In genomic region chr7:127021563-127022527, GRCm38 (mm10) we compare ENCODE assay signal across 8 mouse cellular contexts. TPM values are rescaled to one million over a fixed set of nuclear protein-coding genes. Genes with fewer than 3 reads are reported as not detected.
DNase-seq lines count a peak whose midpoint lies in the region; ATAC-seq and TF ChIP-seq lines count a peak whose summit lies in the region.

No protein-coding gene starts in this region.

- H3K27ac ChIP-seq in liver, embryonic 11.5 days (ENCODE audit: low read depth, low read length) = peak overlapping the region; percentile 64; the same call in 1 of the 2 replicates
- H3K27ac ChIP-seq in embryonic facial prominence, embryonic 12.5 days = peak overlapping the region; percentile 90
- H3K27ac ChIP-seq in hindbrain, embryonic 15.5 days (replicated peaks) = peak overlapping the region; percentile 81

- H3K79me2 ChIP-seq in myocyte (ENCODE audit: control insufficient read depth, insufficient read depth) = peaks cover 20% of the 10 kb centered on the region

- H3K4me2 ChIP-seq in liver, embryonic 11.5 days = peak overlapping the region; percentile 99
- peak overlapping the region; percentile 97 for H3K4me2 ChIP-seq in embryonic facial prominence, embryonic 12.5 days (replicated peaks)
- peak overlapping the region; percentile 89 for H3K4me2 ChIP-seq in hindbrain, embryonic 15.5 days
- H3K4me2 ChIP-seq in myocyte (ENCODE audit: low read depth) = no peak overlapping the region

- peaks cover 57% of the 10 kb centered on the region for H3K4me1 ChIP-seq in liver, embryonic 11.5 days (replicated peaks; ENCODE audit: control insufficient read depth, insufficient read depth, low read length)
- peaks cover 73% of the 10 kb centered on the region for H3K4me1 ChIP-seq in embryonic facial prominence, embryonic 12.5 days
- H3K4me1 ChIP-seq in hindbrain, embryonic 15.5 days (replicated peaks) = peaks cover 75% of the 10 kb centered on the region

- no peak for DNase-seq in liver, embryonic 11.5 days (ENCODE audit: low spot score)
- no peak for DNase-seq in liver
- no peak for DNase-seq in adrenal gland, adult 2 months
- DNase-seq in frontal cortex, postnatal 25 days (ENCODE audit: low spot score in 2 of 2) = no peak

- peak overlapping the region; percentile 45 for H3K4me3 ChIP-seq in liver, embryonic 11.5 days (ENCODE audit: low read depth, low read length)
- H3K4me3 ChIP-seq in embryonic facial prominence, embryonic 12.5 days = peak overlapping the region; percentile 50
- H3K4me3 ChIP-seq in hindbrain, embryonic 15.5 days = peak overlapping the region; percentile 44
- H3K4me3 ChIP-seq in myocyte = no peak overlapping the region

- peaks cover 31% of the 10 kb centered on the region for H3K36me3 ChIP-seq in liver, embryonic 11.5 days (ENCODE audit: control insufficient read depth, insufficient read depth, low read length)
- H3K36me3 ChIP-seq in embryonic facial prominence, embryonic 12.5 days = peaks cover 30% of the 10 kb centered on the region
- H3K36me3 ChIP-seq in hindbrain, embryonic 15.5 days = peaks cover 14% of the 10 kb centered on the region
- H3K36me3 ChIP-seq in myocyte (ENCODE audit: control insufficient read depth, insufficient read depth) = peaks cover 11% of the 10 kb centered on the region

- WGBS in liver, embryonic 11.5 days = 45% methylated on average over 5 of the region's 5 CpGs
- 35% methylated on average over 5 of the region's 5 CpGs for WGBS in embryonic facial prominence, embryonic 12.5 days
- 36% methylated on average over 5 of the region's 5 CpGs for WGBS in hindbrain, embryonic 15.5 days

- no peaks in the 10 kb centered on the region for H3K27me3 ChIP-seq in liver, embryonic 11.5 days (replicated peaks; ENCODE audit: control insufficient read depth, insufficient read depth, low read length)
- H3K27me3 ChIP-seq in embryonic facial prominence, embryonic 12.5 days = no peaks in the 10 kb centered on the region
- no peaks in the 10 kb centered on the region for H3K27me3 ChIP-seq in hindbrain, embryonic 15.5 days
- H3K27me3 ChIP-seq in myocyte (ENCODE audit: control insufficient read depth, insufficient read depth, insufficient read length) = no peaks in the 10 kb centered on the region

- H3K9ac ChIP-seq in liver, embryonic 11.5 days (ENCODE audit: low read depth, low read length) = peak overlapping the region; percentile 59
- peak overlapping the region; percentile 69 for H3K9ac ChIP-seq in embryonic facial prominence, embryonic 12.5 days
- H3K9ac ChIP-seq in hindbrain, embryonic 15.5 days = peak overlapping the region; percentile 74

- no peak for TF ChIP-seq POLR2A in myocyte (IDR thresholded peaks at IDR 0.05; ENCODE audit: insufficient read length, low read depth)

- ATAC-seq in liver, embryonic 11.5 days (replicated peaks; ENCODE audit: low FRiP score) = no peak
- ATAC-seq in embryonic facial prominence, embryonic 12.5 days (ENCODE audit: insufficient number of reproducible peaks, insufficient read depth, low FRiP score, low TSS enrichment) = no peak
- ATAC-seq in hindbrain, embryonic 15.5 days (ENCODE audit: low FRiP score, low read depth) = no peak
- ATAC-seq in inflammation-experienced regulatory T-cells, adult 6 months = no peak

- H3K9me3 ChIP-seq in liver, embryonic 11.5 days (ENCODE audit: control insufficient read depth, low read length) = no peaks in the 10 kb centered on the region
- H3K9me3 ChIP-seq in embryonic facial prominence, embryonic 12.5 days = no peaks in the 10 kb centered on the region
- no peaks in the 10 kb centered on the region for H3K9me3 ChIP-seq in hindbrain, embryonic 15.5 days

- no peak overlapping the region for H3ac ChIP-seq in myocyte (ENCODE audit: control insufficient read depth, insufficient read length)

TF ChIP-seq in myocyte, 11 proteins besides CTCF, POLR2A, EP300 and RAD21:
- no peak for TF ChIP-seq CEBPB (IDR thresholded peaks at IDR 0.05; ENCODE audit: insufficient read depth, poor library complexity, severe bottlenecking)
- TF ChIP-seq POLR2AphosphoS2 (IDR thresholded peaks at IDR 0.05; ENCODE audit: insufficient read length, low read depth) = peak; percentile 72
- TF ChIP-seq REST (IDR thresholded peaks at IDR 0.05; ENCODE audit: insufficient read depth, insufficient read length) = no peak

RNA-seq across cellular contexts. Expression of gene Prrt2, which starts 0.8 kb away (rescaled TPM):
- 4.5 and 5.4 TPM in 2 replicates for polyA plus RNA-seq in liver, embryonic 11.5 days (2014; fragmentation: Nextera tagmentation; extraction: Ambion mirVana)
- 8.9 and 9.6 TPM in 2 replicates for polyA plus RNA-seq in embryonic facial prominence, embryonic 12.5 days (2016; fragmentation: Nextera tagmentation; extraction: Ambion mirVana)
- polyA plus RNA-seq in hindbrain, embryonic 15.5 days (2015; fragmentation: Nextera tagmentation; extraction: Ambion mirVana) = 54.2 and 62.4 TPM in 2 replicates
- polyA plus RNA-seq in myocyte (2012; fragmentation: generic; extraction: Trizol) = not detected
- polyA plus RNA-seq in inflammation-experienced regulatory T-cells, adult 6 months (2017; shearing (Covaris generic)) = 1 to 10 TPM in 1 of 3 experiments, under 1 TPM in 1, not detected in 1; 0.97 to 1.1 TPM
- total RNA-seq in adrenal gland, adult 2 months (2021) = 1 to 10 TPM; 1.7 to 2.0 TPM
- 8.5 and 9.5 TPM in 2 replicates for polyA plus RNA-seq in adrenal gland, adult 2 months (2012; rRNA removed)

RNA-seq across cellular contexts. Expression of gene Gm42742, which starts 0.9 kb away (rescaled TPM):
- polyA plus RNA-seq in liver, embryonic 11.5 days (2014; fragmentation: Nextera tagmentation; extraction: Ambion mirVana) = 19.8 and 52.9 TPM in 2 replicates
- polyA plus RNA-seq in embryonic facial prominence, embryonic 12.5 days (2016; fragmentation: Nextera tagmentation; extraction: Ambion mirVana) = 59.3 and 77.8 TPM in 2 replicates
- polyA plus RNA-seq in hindbrain, embryonic 15.5 days (2015; fragmentation: Nextera tagmentation; extraction: Ambion mirVana) = 63.3 and 77.5 TPM in 2 replicates
- 37.7 TPM for polyA plus RNA-seq in myocyte (2012; fragmentation: generic; extraction: Trizol)
- polyA plus RNA-seq in inflammation-experienced regulatory T-cells, adult 6 months (2017; shearing (Covaris generic)) = 10 to 100 TPM; 42.5 to 62.2 (median 46.4) TPM
- 10 to 100 TPM; 19.9 to 29.2 TPM for total RNA-seq in adrenal gland, adult 2 months (2021)
- 13.7 and 28.4 TPM in 2 replicates for polyA plus RNA-seq in adrenal gland, adult 2 months (2012; rRNA removed)

RNA-seq across cellular contexts. Expression of gene Pagr1a, which starts 4.7 kb away (rescaled TPM):
- 45.6 and 75.0 TPM in 2 replicates for polyA plus RNA-seq in liver, embryonic 11.5 days (2014; fragmentation: Nextera tagmentation; extraction: Ambion mirVana)
- polyA plus RNA-seq in embryonic facial prominence, embryonic 12.5 days (2016; fragmentation: Nextera tagmentation; extraction: Ambion mirVana) = 51.4 and 76.7 TPM in 2 replicates
- polyA plus RNA-seq in hindbrain, embryonic 15.5 days (2015; fragmentation: Nextera tagmentation; extraction: Ambion mirVana) = 28.1 and 46.9 TPM in 2 replicates
- 8.1 TPM for polyA plus RNA-seq in myocyte (2012; fragmentation: generic; extraction: Trizol)
- 10 to 100 TPM; 34.7 to 44.5 (median 42.6) TPM for polyA plus RNA-seq in inflammation-experienced regulatory T-cells, adult 6 months (2017; shearing (Covaris generic))
- total RNA-seq in adrenal gland, adult 2 months (2021) = 10 to 100 TPM; 16.4 to 20.3 TPM
- 0.66 and 13.1 TPM in 2 replicates for polyA plus RNA-seq in adrenal gland, adult 2 months (2012; rRNA removed)

RNA-seq across cellular contexts. Expression of gene Maz, which starts 5.0 kb away (rescaled TPM):
- 90.8 and 98.8 TPM in 2 replicates for polyA plus RNA-seq in liver, embryonic 11.5 days (2014; fragmentation: Nextera tagmentation; extraction: Ambion mirVana)
- 118 and 122 TPM in 2 replicates for polyA plus RNA-seq in embryonic facial prominence, embryonic 12.5 days (2016; fragmentation: Nextera tagmentation; extraction: Ambion mirVana)
- polyA plus RNA-seq in hindbrain, embryonic 15.5 days (2015; fragmentation: Nextera tagmentation; extraction: Ambion mirVana) = 84.0 and 87.3 TPM in 2 replicates
- polyA plus RNA-seq in myocyte (2012; fragmentation: generic; extraction: Trizol) = 115 TPM
- polyA plus RNA-seq in inflammation-experienced regulatory T-cells, adult 6 months (2017; shearing (Covaris generic)) = 10 to 100 TPM; 18.6 to 22.4 (median 21.4) TPM
- 100 to 1,000 TPM in 1 of 2 experiments, 10 to 100 TPM in 1; 98.7 to 114 TPM for total RNA-seq in adrenal gland, adult 2 months (2021)
- polyA plus RNA-seq in adrenal gland, adult 2 months (2012; rRNA removed) = 833 and 840 TPM in 2 replicates

RNA-seq across cellular contexts. Expression of gene Pagr1b, which starts 5.6 kb away (rescaled TPM):
- 0.41 TPM in 1 of 2 replicates, not detected in the other for polyA plus RNA-seq in liver, embryonic 11.5 days (2014; fragmentation: Nextera tagmentation; extraction: Ambion mirVana)
- polyA plus RNA-seq in embryonic facial prominence, embryonic 12.5 days (2016; fragmentation: Nextera tagmentation; extraction: Ambion mirVana) = 0.37 TPM in 1 of 2 replicates, not detected in the other
- 0.28 TPM in 1 of 2 replicates, not detected in the other for polyA plus RNA-seq in hindbrain, embryonic 15.5 days (2015; fragmentation: Nextera tagmentation; extraction: Ambion mirVana)
- 0.95 TPM for polyA plus RNA-seq in myocyte (2012; fragmentation: generic; extraction: Trizol)
- polyA plus RNA-seq in inflammation-experienced regulatory T-cells, adult 6 months (2017; shearing (Covaris generic)) = not detected
- 1 to 10 TPM in 1 of 2 experiments, not detected in 1; 1.3 TPM for total RNA-seq in adrenal gland, adult 2 months (2021)
- 1.7 and 2.0 TPM in 2 replicates for polyA plus RNA-seq in adrenal gland, adult 2 months (2012; rRNA removed)
